Mouse (Mus musculus): Measurements from ENCODE around the gene Acpp.
A peak's percentile ranks its signal among the peaks of the same experiment; 100 is the strongest.

DNA sequence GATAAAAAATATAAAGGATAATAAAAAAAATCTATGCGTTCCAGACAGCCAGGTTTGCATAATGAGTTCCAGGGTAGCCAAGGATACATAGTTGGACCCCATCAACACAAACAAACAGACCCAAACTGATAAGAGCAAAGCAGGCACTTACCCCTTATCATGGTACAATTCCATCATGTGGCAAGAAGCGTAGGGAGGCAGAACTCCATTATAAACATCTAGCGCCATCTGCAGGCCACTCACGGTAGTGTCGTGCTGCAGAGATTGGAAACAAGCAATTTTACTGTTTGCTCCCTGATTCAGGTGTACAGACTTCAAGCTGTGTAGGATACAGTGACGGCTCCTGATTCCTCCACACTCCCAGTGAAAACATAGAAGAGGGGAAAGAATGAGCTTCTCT lies 30.8 kb downstream of the Acpp start:
- TF ChIP-seq CTCF (IDR thresholded peaks at IDR 0.05; ENCODE audit: low read depth, low read length), result peak; percentile 77
- no peak for TF ChIP-seq POLR2A (IDR thresholded peaks at IDR 0.05; ENCODE audit: insufficient read depth, low read length)

All from ES-Bruce4 (cell line).